Mouse (Mus musculus) midbrain, embryonic 16.5 days (tissue): ENCODE data around the gene Cenpv. TPM values are rescaled to one million over a fixed set of nuclear protein-coding genes. Genes with fewer than 3 reads are reported as not detected.

Experiments used
- ATAC-seq: fragments of 200-750 bp; cut with Nextera tagmentation; 2 replicates; pipeline ENCODE4 v1.8.0; 2017; ENCODE audit warnings: moderate TSS enrichment
- H3K27ac ChIP-seq: fragments of 300-500 bp; sonication (generic); 2 replicates; pipeline ENCODE4 v1.5.1; 2014; ENCODE audit warnings: mild to moderate bottlenecking, low read length, mixed read lengths
- H3K27me3 ChIP-seq: fragments of 300-500 bp; sonication (generic); 2 replicates; pipeline ENCODE4 v1.6.1; 2014; ENCODE audit warnings: low read depth, low read length, mixed read lengths; ENCODE audit not compliant: control insufficient read depth, insufficient read depth
- H3K36me3 ChIP-seq: fragments of 300-500 bp; sonication (generic); 2 replicates; pipeline ENCODE4 v1.6.1; 2014; ENCODE audit warnings: mild to moderate bottlenecking, low read length, moderate library complexity, mixed read lengths; ENCODE audit not compliant: control insufficient read depth, insufficient read depth
- H3K4me1 ChIP-seq: fragments of 300-500 bp; sonication (generic); 2 replicates; pipeline ENCODE4 v1.6.1; 2014; ENCODE audit warnings: mild to moderate bottlenecking, low read length, mixed read lengths; ENCODE audit not compliant: control insufficient read depth, insufficient read depth
- H3K4me2 ChIP-seq: fragments of 300-500 bp; sonication (generic); 2 replicates; pipeline ENCODE4 v1.6.1; 2014; ENCODE audit warnings: mild to moderate bottlenecking, low read length, mixed read lengths
- H3K4me3 ChIP-seq: fragments of 300-500 bp; sonication (generic); 2 replicates; pipeline ENCODE4 v1.5.1; 2014; ENCODE audit warnings: low read depth, mild to moderate bottlenecking, low read length, moderate library complexity, mixed read lengths
- H3K9ac ChIP-seq: fragments of 300-500 bp; sonication (generic); 2 replicates; pipeline ENCODE4 v1.6.1; 2014; ENCODE audit warnings: low read depth, low read length, mixed read lengths
- H3K9me3 ChIP-seq: fragments of 300-500 bp; sonication (generic); replicated peaks from 2 replicates; pipeline ENCODE4 v1.6.1; 2014; ENCODE audit warnings: mild to moderate bottlenecking, low read length, mixed read lengths; ENCODE audit not compliant: control insufficient read depth, poor library complexity, severe bottlenecking
- WGBS: fragments of 180-500 bp; shearing (Covaris S2); extraction: QIAGEN DNeasy Blood & Tissue Kit; methylation state at CpG from one replicate; pipeline ENCODE4 v1.1.7; 2014; 5-methylcytosine and 5-hydroxymethylcytosine counted together
- polyA plus RNA-seq: library from polyadenylated mRNA; unstranded; fragments of >200 nt; fragmentation: Nextera tagmentation; extraction: Ambion mirVana; gene quantifications from 2 replicates; pipeline ENCODE4 v1.2.1, GENCODE M21; 2015

Gene Cenpv
- polyA plus RNA-seq, 1 experiment from 2014 or later, result 54.4 TPM

- ATAC-seq, result no peak
- H3K27me3 ChIP-seq, result no peaks in the 10 kb centered on the region
- H3K9me3 ChIP-seq, result no peaks in the 10 kb centered on the region
- no peak overlapping the region for H3K4me3 ChIP-seq
- no peak overlapping the region for H3K9ac ChIP-seq
- H3K27ac ChIP-seq, result no peak overlapping the region
- H3K4me1 ChIP-seq, result peaks cover 33% of the 10 kb centered on the region
- no peak overlapping the region for H3K4me2 ChIP-seq
- no peaks in the 10 kb centered on the region for H3K36me3 ChIP-seq
These were observed 16.9 kb upstream of the Cenpv start for GRCm38 (mm10) chr11:62555896-62556412.

GRCm38 (mm10) chr11:62554934-62555517, 16.0 kb upstream of the Cenpv start:
- Histone ChIP-seq H3K4me3 (peak overlapping the region; percentile 53; the same call in 1 of the 2 replicates), H3K4me2 (peak overlapping the region; percentile 99), H3K9ac (no peak overlapping the region), H3K9me3 (no peaks in the 10 kb centered on the region), H3K36me3 (no peaks in the 10 kb centered on the region), H3K4me1 (peaks cover 33% of the 10 kb centered on the region), H3K27me3 (no peaks in the 10 kb centered on the region), H3K27ac (no peak overlapping the region)
- no peak for ATAC-seq

- Histone ChIP-seq H3K27me3 (no peaks in the 10 kb centered on the region), H3K27ac (no peak overlapping the region), H3K9ac (no peak overlapping the region; the same call in 1 of the 2 replicates), H3K36me3 (no peaks in the 10 kb centered on the region), H3K4me3 (peak overlapping the region; percentile 53), H3K9me3 (no peaks in the 10 kb centered on the region), H3K4me1 (peaks cover 37% of the 10 kb centered on the region), H3K4me2 (peak overlapping the region; percentile 99)
- ATAC-seq, result no peak
- 70% methylated on average over 5 of the region's 5 CpGs for WGBS
These were observed 15.2 kb upstream of the Cenpv start for GRCm38 (mm10) chr11:62554163-62554855.

- peaks cover 44% of the 10 kb centered on the region for H3K4me1 ChIP-seq
- H3K27me3 ChIP-seq, result no peaks in the 10 kb centered on the region
- no peak overlapping the region for H3K27ac ChIP-seq
- no peaks in the 10 kb centered on the region for H3K36me3 ChIP-seq
- 80% methylated on average over 5 of the region's 5 CpGs for WGBS
- peak overlapping the region; percentile 99 for H3K4me2 ChIP-seq
- ATAC-seq, result no peak
- no peaks in the 10 kb centered on the region for H3K9me3 ChIP-seq
- H3K4me3 ChIP-seq, result peak overlapping the region; percentile 53
- H3K9ac ChIP-seq, result peak overlapping the region; percentile 66; the same call in 1 of the 2 replicates
These were observed 14.6 kb upstream of the Cenpv start for GRCm38 (mm10) chr11:62553633-62554032.

- Histone ChIP-seq H3K27me3 (no peaks in the 10 kb centered on the region), H3K9ac (peak overlapping the region; percentile 66), H3K9me3 (no peaks in the 10 kb centered on the region), H3K36me3 (no peaks in the 10 kb centered on the region), H3K4me3 (peak overlapping the region; percentile 53), H3K4me1 (peaks cover 45% of the 10 kb centered on the region), H3K4me2 (peak overlapping the region; percentile 99), H3K27ac (no peak overlapping the region)
- ATAC-seq, result no peak
- WGBS, result 33% methylated on average over 1 of the region's 1 CpGs
These were observed 14.1 kb upstream of the Cenpv start for GRCm38 (mm10) chr11:62553186-62553585.

- Histone ChIP-seq H3K4me3 (peak overlapping the region; percentile 56), H3K4me1 (peaks cover 46% of the 10 kb centered on the region), H3K27ac (peak overlapping the region; percentile 98), H3K9me3 (no peaks in the 10 kb centered on the region), H3K27me3 (no peaks in the 10 kb centered on the region), H3K36me3 (no peaks in the 10 kb centered on the region), H3K4me2 (peak overlapping the region; percentile 59), H3K9ac (peak overlapping the region; percentile 76)
- WGBS, result under 1% methylated on average over 58 of the region's 58 CpGs
- ATAC-seq, result peak; percentile 87
These were observed 12.4 kb upstream of the Cenpv start for GRCm38 (mm10) chr11:62551226-62552119.

- peak within 1 kb of the TSS; percentile 56 for H3K4me3 ChIP-seq
- H3K36me3 ChIP-seq, result no peaks in the 10 kb centered on the region
- no peaks in the 10 kb centered on the region for H3K9me3 ChIP-seq
- H3K27ac ChIP-seq, result peak within 1 kb of the TSS; percentile 98
- peak; percentile 96 for ATAC-seq
- peaks cover 41% of the 10 kb centered on the region for H3K4me1 ChIP-seq
- peak within 1 kb of the TSS; percentile 81 for H3K9ac ChIP-seq
- no peaks in the 10 kb centered on the region for H3K27me3 ChIP-seq
- peak within 1 kb of the TSS; percentile 59 for H3K4me2 ChIP-seq
- under 1% methylated on average over 40 of the region's 40 CpGs for WGBS
These were observed 11.7 kb upstream of the Cenpv start, which contains the start of gene Ubb for GRCm38 (mm10) chr11:62550727-62551225. Gene Ubb, plus strand, starts transcription at chr11:62551171.

- Histone ChIP-seq H3K4me3 (peak overlapping the region; percentile 56), H3K9me3 (no peaks in the 10 kb centered on the region), H3K4me1 (peaks cover 36% of the 10 kb centered on the region), H3K9ac (peak overlapping the region; percentile 81), H3K4me2 (peak overlapping the region; percentile 59), H3K27me3 (no peaks in the 10 kb centered on the region), H3K36me3 (no peaks in the 10 kb centered on the region), H3K27ac (peak overlapping the region; percentile 98)
- whole genome bisulfite sequencing, result 2% methylated on average over 11 of the region's 11 CpGs
- ATAC-seq, result peak; percentile 26
These were observed 11.2 kb upstream of the Cenpv start for GRCm38 (mm10) chr11:62550227-62550685.
